Mouse (Mus musculus): ENCODE measurements around the gene Zbtb38. TPM values are rescaled to one million over a fixed set of nuclear protein-coding genes. Genes with fewer than 3 reads are reported as not detected.

Gene Zbtb38
- polyA plus RNA-seq (2015; fragmentation: Illumina TruSeq; extraction: RNeasy Lipid Tissue Mini Kit (QIAGEN cat#74804); ENCODE audit: insufficient read depth, low read depth, low replicate concordance): 3.1 TPM

DNA sequence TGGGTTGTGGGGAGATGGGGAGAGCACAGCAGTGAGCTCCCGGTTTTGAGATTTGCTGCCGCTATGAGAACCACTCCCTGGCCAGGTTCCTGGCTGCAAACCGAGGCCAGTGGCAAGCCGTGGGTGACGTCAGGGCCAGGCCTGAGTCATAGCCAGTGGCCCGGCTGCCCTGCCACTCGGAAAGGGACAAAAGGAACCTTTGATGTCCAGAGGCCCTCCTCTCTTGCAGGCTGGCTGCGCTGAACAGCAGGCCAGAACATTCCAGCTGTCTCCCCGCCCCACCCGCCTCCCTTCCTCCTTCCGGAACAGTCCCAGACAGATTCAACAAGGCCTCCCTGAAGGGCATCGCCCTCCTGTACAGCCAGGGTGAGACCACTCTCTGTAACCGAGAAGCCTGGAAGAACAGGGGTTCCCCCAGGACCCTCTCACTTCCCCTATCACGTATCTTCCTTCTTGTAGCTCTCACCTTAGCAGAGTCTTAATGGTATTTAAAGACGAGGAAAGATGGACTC, at the start of gene Zbtb38:
Gene Zbtb38 (minus strand): TSS at position 229 of the 512 bp plus-strand sequence.

Other genes with a start within 250 kb of the Zbtb38 start
- gene Gm28729, start 227.6 kb downstream of the Zbtb38 start, polyA plus RNA-seq (2015; fragmentation: Illumina TruSeq; extraction: RNeasy Lipid Tissue Mini Kit (QIAGEN cat#74804); ENCODE audit: insufficient read depth, low read depth, low replicate concordance): not detected
- gene Rasa2, start 121.2 kb downstream of the Zbtb38 start, polyA plus RNA-seq (2015; fragmentation: Illumina TruSeq; extraction: RNeasy Lipid Tissue Mini Kit (QIAGEN cat#74804); ENCODE audit: insufficient read depth, low read depth, low replicate concordance): 2.2 TPM
- 3.8 TPM for gene Pxylp1, start 139.8 kb upstream of the Zbtb38 start, polyA plus RNA-seq (2015; fragmentation: Illumina TruSeq; extraction: RNeasy Lipid Tissue Mini Kit (QIAGEN cat#74804); ENCODE audit: insufficient read depth, low read depth, low replicate concordance)